Mouse (Mus musculus) spleen, adult 2 months (tissue): ENCODE results near the gene Iyd.

ENCODE experiments used
- CTCF ChIP-seq: fragments of 200-500 bp; IDR thresholded peaks from 2 replicates; pipeline ENCODE4 v1.5.1; 2011; ENCODE audit warnings: mild to moderate bottlenecking, inconsistent platforms; ENCODE audit not compliant: insufficient read depth, insufficient read length, insufficient replicate concordance; ENCODE audit errors: extremely low read depth
- POLR2A ChIP-seq: fragments of 200-500 bp; IDR thresholded peaks from 2 replicates; pipeline ENCODE4 v1.6.1; 2011; ENCODE audit warnings: low read depth, low read length, inconsistent platforms

DNA sequence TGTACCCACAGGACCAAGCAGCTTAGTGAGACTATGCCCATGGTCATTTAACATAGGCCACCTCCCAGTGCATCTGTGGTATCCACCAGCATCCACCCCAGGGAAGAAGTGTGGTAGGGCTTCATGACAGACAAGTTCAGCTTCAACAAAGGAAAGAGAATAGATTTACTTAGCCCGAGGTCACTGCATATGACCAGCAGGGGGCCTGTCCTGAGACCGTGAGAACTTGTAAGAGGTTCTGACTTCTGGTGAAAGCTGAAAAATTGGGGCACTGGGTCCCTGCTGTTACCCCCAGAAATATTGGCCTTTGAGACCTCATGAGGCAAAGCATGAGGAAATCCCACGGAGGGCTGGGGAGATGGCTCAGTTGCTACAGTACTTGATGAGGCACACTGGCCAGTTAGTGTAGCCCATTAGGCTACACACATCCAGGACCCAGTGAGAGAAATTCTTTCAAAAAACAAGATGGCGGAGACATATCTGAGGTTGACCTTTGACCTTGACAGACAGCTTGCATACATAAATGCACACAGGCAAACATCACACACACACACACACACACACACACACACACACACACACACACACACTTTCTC is 34.0 kb downstream of the Iyd start:
- TF ChIP-seq POLR2A (no peak), CTCF (no peak)
